Mouse (Mus musculus) adrenal gland, adult 18-20 months (tissue): ENCODE data around the gene Homer2. TPM values are rescaled to one million over a fixed set of nuclear protein-coding genes. Genes with fewer than 3 reads are reported as not detected.

ENCODE experiments used
- DNase-seq, 2 experiments: peaks; one replicate each; pipeline ENCODE4 v3.0.0; 2021 to 2022; ENCODE audit warnings: low spot score in 2 of 2
- total RNA-seq, 2 experiments: library from RNA; stranded (reverse); gene quantifications; 1 replicate in 1 of 2; 2 replicates in 1 of 2; pipeline ENCODE4 v1.2.3; 2021

The Homer2 gene
- total RNA-seq, 2 experiments from 2014 or later, result 1.7 to 4.9 TPM

DNA sequence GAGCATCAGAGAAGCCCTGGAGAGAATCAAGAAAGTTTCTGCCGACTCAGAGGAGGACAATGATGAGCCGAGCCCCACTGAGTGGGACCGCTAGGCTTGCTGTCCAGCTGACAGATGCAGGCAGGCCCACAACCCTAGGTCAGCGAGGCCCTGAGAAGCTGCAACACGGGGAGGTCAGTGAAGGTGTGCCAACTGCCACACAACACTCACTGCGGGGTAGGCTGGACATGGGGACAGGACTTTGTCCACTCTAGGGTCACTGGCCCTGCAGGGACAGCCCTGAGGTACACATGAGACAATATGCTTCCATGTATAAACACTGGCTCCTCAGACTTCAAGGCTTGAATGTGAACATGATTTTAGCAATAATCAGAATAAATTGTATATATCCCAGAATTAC lies 111.2 kb downstream of the Homer2 start:
- DNase-seq, result no peak

DNA sequence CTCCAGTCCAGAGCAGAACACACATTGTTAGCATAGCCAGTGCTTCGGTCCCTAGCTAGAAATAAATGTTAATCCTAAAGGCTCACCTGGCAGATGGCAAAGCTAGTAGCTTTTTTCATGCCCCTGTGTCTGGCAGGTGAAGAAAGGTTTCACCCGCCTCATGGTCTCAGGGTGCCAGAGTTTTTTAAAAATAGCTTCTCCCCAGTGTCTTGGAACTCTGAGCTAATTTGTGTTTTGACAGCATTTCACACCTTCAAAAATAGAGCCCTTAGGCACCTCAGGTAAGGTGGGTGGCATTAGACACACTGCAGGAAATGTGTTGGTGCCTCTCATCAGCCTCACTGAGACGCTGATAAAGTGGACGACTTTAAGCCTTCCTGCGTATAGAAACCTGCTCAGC lies 112.3 kb downstream of the Homer2 start:
- no peak for DNase-seq

DNA sequence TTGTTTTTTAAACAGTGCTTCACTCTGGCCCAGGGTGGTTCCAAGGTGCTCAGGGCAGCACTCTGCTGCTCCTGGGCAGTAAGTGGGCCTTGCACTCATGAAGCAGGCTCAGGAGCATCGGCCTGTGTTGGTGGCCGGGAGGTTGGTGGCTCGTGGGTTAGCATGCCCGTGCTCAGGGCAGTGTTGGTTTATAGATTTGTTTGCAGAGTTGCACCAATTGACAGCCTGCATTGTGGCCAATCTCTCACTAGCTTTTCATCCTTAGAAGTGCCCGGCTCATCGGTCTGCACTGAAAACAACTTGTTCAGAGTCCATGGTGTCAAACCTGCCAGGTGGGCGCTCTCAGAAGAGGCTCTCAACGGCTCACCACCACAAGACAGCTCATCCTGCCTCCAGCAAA lies 113.9 kb downstream of the Homer2 start:
- DNase-seq, result no peak

DNA sequence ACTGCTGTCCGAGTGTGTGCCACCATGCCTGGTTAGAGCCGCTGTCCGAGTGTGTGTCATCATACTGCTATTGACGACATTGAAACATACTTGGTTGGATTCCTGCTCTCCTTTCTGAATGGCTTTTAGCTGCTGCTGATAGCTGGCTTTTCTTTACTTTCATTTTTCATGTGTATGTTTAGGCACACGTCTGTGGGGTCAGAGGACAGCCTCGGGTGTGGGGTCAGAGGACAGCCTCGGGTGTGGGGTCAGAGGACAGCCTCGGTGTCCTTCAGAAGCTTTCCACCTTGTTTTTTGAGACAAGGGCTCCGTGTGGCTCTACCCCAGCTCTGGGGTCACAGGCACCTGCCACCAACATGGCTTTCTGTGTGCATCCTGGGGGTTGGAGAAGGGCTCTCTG lies 114.6 kb downstream of the Homer2 start:
- DNase-seq, result no peak

DNA sequence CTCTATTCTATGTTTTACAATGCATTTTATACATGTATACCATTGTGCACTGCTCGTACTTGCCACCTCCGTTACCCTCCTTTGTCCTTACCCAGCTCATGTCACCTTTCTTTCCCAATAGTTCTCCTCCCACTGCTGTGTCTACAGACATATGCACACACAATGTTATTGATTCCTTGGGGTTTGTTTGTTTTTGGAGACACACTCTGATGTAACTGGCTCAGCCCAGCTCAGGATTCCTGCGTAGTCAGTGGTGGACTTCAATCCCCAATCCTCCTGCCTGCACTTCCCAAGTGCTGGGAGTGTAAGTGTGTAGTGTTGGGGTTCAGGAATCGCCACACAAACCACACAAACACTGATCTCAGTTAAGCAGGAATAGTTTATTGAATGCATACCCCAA lies 120.1 kb downstream of the Homer2 start:
- DNase-seq, result no peak

DNA sequence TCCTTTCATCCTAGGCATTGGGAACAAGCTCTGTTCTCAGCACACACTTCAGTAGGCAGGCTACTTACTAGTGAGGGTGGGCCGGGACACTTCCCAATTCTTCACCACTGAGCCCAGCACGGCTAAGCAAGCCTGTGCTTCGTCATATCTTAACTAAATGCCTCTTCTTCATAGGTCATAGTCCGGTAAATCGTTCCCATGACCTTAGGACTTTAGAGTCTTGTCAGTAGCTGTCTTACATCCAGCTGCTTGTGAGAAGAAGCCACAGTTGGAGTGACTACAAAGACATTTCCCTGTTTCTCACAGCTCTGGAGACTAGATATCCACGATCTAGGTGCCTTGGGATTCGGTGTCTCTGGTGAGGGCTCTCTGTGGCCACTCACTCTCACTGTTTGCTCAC lies 122.0 kb downstream of the Homer2 start:
- DNase-seq, result no peak

DNA sequence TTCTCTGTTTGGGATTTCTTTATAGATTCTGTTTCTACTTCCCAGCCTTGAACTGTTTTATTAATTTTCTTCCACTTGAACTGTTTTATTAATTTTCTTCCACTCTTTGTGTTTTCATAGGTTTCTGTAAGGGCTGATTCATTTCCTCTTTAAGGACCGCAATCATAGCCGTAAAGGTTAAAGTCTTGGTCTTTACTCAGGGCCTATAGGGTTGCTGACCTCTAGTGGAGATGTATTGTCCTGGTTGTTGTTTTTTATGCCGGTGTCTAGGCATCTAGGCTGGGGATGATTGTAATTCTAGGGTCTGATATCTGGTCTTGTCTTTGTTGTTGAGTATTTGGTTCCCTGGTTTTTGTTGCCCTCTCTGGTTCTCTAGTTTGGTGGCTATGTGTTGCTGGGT lies 123.8 kb downstream of the Homer2 start:
- DNase-seq, result no peak

DNA sequence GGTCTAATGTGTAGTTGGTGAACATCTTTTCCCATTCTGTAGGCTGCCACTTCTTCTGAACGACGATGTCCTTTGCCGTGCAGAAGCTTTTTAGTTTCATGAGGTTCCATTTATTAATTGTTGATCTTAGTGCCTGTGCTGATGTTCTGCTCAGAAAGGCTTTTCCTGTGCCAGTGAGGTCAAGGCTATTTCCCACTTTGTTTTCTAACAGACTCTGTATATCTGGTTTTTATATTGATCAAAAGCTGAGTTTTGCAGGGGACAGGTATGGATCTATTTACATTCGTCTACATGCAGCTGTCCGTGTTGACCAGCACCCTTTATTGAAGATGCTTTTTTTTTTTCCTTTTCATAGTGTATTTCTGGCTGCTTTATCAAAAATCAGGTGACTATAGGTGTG lies 128.0 kb downstream of the Homer2 start:
- no peak for DNase-seq

DNA sequence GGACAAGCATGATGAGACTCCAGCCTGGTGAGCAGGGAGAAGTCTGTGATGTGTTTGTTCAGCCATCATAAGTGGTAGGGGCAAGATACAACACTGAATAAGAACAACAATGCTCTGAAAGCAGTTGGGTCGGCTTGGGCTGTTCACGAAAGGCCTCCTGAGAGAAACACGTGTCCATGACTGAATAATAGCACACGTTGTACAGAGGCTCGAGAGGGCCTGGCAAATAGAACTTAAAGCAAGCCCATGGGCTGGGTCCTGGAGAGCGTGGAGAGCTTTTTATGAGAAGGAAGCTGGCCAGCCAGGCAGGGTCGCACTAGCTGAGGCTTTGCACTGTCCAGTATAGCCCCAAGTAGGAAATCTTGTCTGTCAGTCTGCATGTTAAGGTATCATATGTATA lies 128.9 kb downstream of the Homer2 start:
- DNase-seq, result no peak

DNA sequence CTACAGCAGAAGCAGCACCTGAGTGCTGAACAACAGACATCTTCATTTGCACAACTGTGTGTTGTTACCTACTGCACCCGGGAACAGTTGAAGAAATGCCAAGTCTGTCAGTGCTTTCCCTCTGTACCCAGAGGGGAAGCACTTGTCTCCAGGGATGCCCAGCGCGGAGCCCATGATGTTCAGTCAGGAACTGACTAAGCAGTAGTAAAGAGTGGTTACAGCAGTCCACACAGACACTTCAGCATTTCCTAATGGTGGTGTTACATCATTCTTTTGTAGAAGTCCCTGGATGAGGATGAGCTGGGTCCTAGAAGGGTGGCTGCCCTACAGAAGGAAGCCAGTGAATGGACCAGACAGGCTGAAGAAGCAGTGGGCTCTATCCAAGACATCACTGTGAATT lies 129.5 kb downstream of the Homer2 start:
- DNase-seq, result no peak

DNA sequence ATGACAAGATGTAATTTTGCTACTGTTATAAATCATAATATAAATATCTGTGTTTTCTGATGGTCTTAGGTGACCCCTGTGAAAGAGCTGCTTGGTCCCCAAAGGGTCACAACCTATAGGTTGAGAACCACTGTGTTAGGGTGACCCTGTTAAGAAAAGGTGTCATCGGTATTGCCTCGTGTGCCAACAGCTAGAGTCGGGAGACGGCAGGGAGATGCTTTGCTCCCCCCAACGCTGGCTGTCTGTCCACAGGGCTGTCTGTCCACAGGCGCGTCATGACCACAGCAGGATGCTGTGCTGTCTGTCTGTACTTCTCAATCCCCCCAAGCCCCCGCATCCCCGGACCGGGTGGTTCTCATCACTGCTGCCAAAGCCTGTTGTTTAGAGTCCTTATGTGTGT lies 131.7 kb downstream of the Homer2 start:
- DNase-seq, result no peak

DNA sequence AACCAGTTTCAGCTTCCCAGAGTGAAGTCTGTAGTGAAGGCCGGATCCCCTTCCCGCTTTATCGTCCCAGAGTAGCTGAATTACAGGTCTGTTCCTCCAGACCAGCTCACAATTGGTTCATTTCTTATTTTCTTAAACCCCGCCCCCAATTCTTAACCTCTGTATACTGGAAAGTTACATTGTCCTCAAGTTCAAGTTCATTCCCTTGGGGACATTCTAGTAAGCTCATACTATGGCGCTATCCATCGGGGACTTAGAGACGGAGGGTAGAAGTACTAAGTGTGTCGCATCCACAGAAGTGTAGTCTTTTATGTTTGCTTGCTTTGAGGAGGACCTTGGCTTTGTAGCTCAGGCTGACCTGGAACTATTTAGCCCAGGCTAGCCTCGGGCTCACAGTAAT lies 133.5 kb downstream of the Homer2 start:
- DNase-seq, result no peak

DNA sequence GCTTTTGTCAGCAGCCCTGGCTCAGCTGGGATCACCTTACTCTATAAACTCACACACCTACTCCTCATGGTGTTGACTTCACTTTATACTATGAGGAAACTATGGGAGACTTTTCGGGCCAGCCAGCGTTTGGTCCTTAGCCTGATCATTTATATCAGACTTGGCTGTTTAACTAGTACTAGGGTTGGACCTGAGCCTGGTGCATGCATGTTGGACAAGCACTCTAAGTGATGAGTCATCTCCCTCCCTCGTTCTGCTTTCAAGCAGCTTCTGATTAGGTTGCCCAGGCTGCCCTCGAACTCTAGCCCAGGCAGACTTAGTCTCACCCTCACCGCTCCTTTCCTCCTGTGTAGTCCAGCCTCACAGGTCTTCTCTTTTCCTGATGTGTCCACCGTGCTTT lies 133.9 kb downstream of the Homer2 start:
- DNase-seq, result peak in 1 of 2 experiments; percentile 16

DNA sequence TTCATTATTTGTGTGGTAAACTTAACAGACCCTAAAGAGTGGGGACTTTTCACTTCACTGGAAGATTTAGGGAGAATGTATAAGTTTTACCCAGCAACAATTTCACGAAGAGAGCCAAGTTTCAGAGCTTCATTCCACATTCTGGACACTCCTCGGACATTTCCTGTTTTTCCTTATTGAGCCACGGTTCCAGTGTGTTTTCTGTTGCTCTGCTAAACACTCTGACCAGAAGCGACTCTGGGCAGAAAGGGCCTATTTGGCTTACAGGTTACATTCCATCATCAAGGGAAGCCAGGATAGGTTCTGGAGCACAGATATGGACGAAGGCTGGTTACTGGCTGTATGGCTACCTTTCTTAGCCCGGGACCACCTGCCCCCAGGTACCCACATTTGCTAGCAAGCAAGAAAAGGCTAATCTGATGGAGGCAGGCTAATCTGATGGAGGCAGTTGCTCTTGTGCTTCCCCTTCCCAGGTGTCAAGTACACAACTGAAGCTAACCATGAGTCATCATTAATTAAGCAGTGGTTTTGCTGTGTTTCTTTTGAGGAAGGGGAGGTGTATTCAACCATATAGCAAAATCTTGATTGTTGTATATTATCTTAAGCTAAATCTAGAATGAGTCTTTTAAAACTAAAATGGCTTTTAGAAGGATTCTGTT lies 134.6 kb downstream of the Homer2 start:
- no peak for DNase-seq

DNA sequence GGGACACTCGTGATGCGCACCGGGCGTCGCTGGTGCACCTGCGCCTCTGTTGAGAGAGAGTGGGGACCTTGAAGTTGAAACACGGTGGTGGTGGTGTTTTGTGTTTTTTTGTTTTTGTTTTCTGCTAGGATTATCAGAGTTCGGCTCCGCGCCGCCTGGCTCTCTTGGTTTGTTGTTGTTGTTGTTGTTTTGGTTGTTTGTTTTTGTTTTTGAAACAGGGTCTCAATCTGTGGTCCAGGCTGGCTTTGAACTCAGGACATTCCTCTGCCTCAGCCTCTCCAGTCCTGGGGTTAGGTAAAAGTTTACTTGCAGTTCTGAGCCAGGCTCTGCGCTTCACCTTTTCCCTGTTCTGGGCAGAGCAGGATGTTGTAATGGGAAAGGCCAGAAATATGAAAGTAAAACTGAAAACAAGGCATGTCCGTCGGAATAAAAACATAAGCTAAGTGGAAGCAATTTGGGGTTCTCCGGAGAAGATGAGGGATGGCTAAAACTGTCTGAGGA lies 135.3 kb downstream of the Homer2 start:
- peak in 1 of 2 experiments; percentile 11 for DNase-seq

DNA sequence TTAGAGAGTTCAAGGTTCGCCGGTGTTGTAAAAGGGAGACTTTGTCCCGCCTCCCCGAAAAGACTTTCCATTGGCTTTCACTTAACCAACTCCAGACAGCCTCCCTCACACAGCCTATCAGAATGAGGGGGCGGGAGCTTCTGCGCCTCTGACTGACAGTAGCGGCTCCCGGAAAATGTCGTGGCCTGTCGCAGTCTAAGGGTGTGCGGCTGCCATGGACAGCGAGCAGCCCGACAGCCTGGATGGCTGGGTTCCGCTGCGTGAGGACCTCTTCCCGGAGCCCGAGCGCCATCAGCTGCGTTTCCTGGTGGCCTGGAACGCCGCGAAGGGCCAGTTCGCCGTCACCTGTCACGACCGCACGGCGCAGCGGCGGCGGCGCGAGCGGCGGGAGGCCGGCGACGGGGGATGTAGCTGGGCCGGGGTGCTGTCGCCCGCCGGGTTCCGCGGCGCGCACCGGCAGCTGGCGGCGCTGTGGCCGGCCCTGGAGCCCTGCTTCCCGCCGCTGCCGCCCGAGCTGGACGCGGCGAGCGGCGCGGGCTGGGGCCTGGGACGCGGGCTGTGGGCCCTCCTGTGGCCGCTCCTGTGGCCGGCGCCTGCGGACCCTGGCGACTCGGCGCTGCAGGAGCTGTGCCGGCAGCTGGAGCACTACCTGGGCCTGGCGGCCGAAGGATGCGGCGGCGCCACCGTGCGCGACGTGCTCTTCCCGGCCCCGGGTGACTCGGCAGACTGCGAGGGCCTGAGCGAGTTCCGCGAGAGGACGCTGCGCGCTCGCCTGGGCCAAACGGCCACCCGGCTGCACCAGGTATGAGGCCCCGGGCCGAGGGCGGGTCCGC lies 136.0 kb downstream of the Homer2 start, which contains the start of gene Whamm:
Whamm (plus strand) TSS at position 159 of the 833 bp plus-strand sequence.
- peak; percentile 87 to 88 for DNase-seq

DNA sequence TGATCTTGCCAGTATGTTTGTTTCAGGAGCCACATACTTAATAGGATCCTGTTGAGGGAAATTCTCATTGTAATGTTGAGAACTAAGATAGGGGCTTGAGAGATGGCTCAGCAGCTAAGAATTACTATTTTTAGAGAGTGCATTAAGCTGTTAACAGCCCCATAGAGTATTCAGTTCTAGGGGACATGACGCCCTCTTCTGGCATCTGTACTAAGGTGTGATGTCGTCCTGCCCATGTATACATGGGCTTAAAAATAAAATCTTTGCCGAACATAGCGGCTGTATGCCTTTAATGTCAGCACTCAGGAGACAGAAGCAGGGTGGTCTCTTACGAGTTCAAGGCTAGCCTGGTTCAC lies 136.6 kb downstream of the Homer2 start:
- DNase-seq, result no peak

DNA sequence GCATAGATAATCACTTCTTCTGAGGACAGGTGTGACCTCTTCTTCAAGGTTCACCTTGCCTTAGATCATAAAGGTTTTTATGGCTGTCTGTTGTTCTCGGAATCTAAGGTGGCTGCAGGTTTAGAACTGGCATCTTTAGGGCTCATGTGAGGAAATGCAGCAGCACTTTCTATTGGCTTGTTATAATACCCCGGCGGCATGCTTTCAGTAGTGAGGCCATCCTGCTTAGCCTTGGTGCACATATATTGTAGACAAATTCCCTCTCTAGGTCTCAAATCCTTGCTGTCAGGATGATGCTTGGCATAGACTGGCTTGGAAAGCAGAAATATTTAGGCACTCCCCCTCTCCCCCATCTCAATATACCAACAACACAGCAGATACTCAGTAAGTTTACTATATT lies 137.1 kb downstream of the Homer2 start:
- DNase-seq, result no peak

DNA sequence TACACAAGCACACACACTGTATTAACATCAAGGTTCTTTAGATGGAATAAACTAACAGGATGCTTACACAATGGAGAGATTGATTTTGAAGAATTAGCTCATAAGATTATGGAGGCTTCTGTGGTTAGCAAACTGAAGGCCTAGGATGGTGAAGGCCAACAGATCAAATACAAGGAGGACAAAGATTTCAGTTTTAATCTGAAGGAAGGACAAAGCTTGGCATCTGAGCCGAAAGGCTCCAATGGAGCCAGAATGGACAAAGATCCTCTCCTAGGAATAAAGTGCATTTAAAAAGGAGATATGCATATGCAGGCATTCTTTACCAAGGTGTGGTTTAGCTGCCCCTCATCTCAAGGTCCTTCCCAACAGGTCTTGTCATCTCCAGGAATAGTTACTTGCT lies 137.5 kb downstream of the Homer2 start:
- DNase-seq, result no peak

DNA sequence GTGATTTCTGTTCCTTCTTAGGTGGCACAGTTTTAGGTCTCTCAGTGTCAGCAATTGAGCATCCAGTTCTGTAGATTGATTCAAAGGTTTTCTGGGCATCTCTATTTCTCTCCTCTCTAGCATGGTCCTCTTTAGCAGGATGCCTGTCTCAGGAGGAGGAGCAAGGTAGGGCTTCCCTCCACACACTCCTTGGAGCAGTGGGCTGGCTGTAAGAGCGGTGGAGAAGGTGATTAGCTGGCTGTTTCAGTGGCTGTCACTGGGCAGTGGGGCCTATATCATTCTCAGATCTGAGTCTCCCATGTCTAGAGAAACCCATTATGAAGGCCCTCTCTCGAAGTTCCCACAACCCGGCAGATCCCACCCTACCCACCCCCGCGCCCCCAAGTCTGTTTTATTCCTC lies 139.9 kb downstream of the Homer2 start:
- no peak for DNase-seq

DNA sequence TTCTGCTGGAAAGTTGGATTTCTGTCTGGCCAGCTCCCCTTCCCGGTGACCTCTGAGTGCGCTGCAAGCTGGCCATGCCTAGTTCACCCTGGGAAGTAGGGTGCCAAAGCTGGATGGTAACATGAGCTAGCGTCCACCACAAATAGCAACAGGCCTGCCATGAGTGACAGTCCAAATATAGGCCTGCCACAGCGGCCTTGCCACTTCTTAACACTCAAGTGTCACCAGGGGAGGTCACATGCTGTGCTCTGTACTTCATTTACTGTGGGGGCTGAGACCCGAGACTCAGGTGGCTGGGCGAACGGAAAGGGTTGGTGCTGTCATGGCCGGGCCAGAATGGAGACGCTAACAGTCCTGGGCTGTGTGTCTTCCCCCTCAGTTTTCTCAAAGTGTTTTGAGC lies 140.4 kb downstream of the Homer2 start, which contains the start of gene Fsd2:
Fsd2 (minus strand) TSS at position 53 of the 400 bp plus-strand sequence.
- DNase-seq, result no peak

DNA sequence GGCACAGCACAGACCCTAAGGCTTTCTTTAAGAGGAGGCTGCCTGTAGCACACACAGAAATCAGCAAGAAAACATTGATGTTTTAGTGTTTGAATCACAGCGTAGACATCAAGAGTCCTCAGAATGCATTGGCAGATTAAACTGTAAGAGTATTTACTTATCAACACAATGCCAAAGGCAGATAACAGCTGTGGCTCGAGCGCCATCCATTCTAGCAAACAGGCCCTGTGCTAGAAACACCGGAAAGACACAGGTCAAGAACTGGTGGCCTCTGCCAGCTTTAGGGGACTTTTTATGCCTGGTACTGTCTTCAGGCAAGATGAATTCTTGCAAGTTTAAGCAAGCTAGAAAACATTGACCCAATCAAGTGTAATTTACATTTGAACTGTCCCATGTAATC lies 141.0 kb downstream of the Homer2 start:
- no peak for DNase-seq
